Mouse (Mus musculus) ES-Bruce4 (cell line): Measurements from ENCODE around the gene Gcnt1.

Experiments used
- EP300 ChIP-seq: IDR thresholded peaks from 2 replicates; pipeline ENCODE4 v1.6.1; 2011; ENCODE audit warnings: low read depth, low read length; ENCODE audit not compliant: insufficient read depth
- POLR2A ChIP-seq: IDR thresholded peaks from one replicate; pipeline ENCODE4 v1.8.1; 2011; ENCODE audit warnings: low read length; ENCODE audit not compliant: insufficient read depth

- TF ChIP-seq EP300 (no peak), POLR2A (no peak)
These were observed 53.9 kb downstream of the Gcnt1 start for GRCm38 (mm10) chr19:17318733-17319132.
